Mouse (Mus musculus) 3134 (cell line): ENCODE results near the gene Rpl14.

ENCODE experiments used
- DNase-seq: peaks from one replicate; pipeline ENCODE4 v3.0.0-alpha.2; 2011; ENCODE audit warnings: low spot score; ENCODE audit not compliant: insufficient read length; ENCODE audit errors: extremely low read depth

Gene Rpl14

GRCm38 (mm10) chr9:120570334-120570725 lies 914 bp upstream of the Rpl14 start:
- peak; percentile 27 for DNase-seq

GRCm38 (mm10) chr9:120571593-120572385 lies 545 bp downstream of the Rpl14 start:
- DNase-seq = no peak

- no peak for DNase-seq
These were observed 4.8 kb downstream of the Rpl14 start for GRCm38 (mm10) chr9:120575748-120576661.

- DNase-seq = no peak
These were observed 5.4 kb downstream of the Rpl14 start for GRCm38 (mm10) chr9:120576662-120577013.

GRCm38 (mm10) chr9:120577133-120577651 lies 5.9 kb downstream of the Rpl14 start:
- DNase-seq = peak; percentile 89

- DNase-seq = no peak
These were observed 6.6 kb downstream of the Rpl14 start for GRCm38 (mm10) chr9:120577706-120578405.

GRCm38 (mm10) chr9:120578701-120579100 lies 7.5 kb downstream of the Rpl14 start:
- no peak for DNase-seq

GRCm38 (mm10) chr9:120579808-120580207 lies 8.6 kb downstream of the Rpl14 start:
- no peak for DNase-seq

GRCm38 (mm10) chr9:120581941-120582618 lies 10.8 kb downstream of the Rpl14 start:
- peak; percentile 73 for DNase-seq

GRCm38 (mm10) chr9:120582619-120583308 lies 11.5 kb downstream of the Rpl14 start:
- DNase-seq = peak; percentile 84

- DNase-seq = no peak
These were observed 12.1 kb downstream of the Rpl14 start for GRCm38 (mm10) chr9:120583314-120583713.

- DNase-seq = no peak
These were observed 15.3 kb downstream of the Rpl14 start for GRCm38 (mm10) chr9:120586546-120586945.

- DNase-seq = peak; percentile 36
These were observed 20.2 kb downstream of the Rpl14 start for GRCm38 (mm10) chr9:120591490-120591889.

- peak; percentile 43 for DNase-seq
These were observed 22.3 kb downstream of the Rpl14 start for GRCm38 (mm10) chr9:120593383-120594101.

GRCm38 (mm10) chr9:120594839-120595238 lies 23.6 kb downstream of the Rpl14 start:
- DNase-seq = no peak

GRCm38 (mm10) chr9:120595306-120595705 lies 24.1 kb downstream of the Rpl14 start:
- DNase-seq = no peak

GRCm38 (mm10) chr9:120601488-120602171 lies 30.4 kb downstream of the Rpl14 start:
- peak; percentile 76 for DNase-seq

GRCm38 (mm10) chr9:120602172-120602838 lies 31.1 kb downstream of the Rpl14 start:
- DNase-seq = peak; percentile 71
